Mouse (Mus musculus) natural killer cell, adult 2 months (primary cell): ENCODE results near the gene Sult6b2.
A peak's percentile ranks its signal among the peaks of the same experiment; 100 is the strongest.

Experiments used
- DNase-seq, 2 experiments: peaks; one replicate each; pipeline ENCODE4 v3.0.0; 2022; ENCODE audit warnings: low spot score in 2 of 2

Gene Sult6b2

GRCm38 (mm10) chr6:142738225-142738624 lies 66.1 kb downstream of the Sult6b2 start:
- no peak for DNase-seq

GRCm38 (mm10) chr6:142735302-142736005 lies 68.8 kb downstream of the Sult6b2 start:
- DNase-seq: peak; percentile 26 to 34
